8 mouse cellular contexts compared by ENCODE assay signal in the genomic region with DNA sequence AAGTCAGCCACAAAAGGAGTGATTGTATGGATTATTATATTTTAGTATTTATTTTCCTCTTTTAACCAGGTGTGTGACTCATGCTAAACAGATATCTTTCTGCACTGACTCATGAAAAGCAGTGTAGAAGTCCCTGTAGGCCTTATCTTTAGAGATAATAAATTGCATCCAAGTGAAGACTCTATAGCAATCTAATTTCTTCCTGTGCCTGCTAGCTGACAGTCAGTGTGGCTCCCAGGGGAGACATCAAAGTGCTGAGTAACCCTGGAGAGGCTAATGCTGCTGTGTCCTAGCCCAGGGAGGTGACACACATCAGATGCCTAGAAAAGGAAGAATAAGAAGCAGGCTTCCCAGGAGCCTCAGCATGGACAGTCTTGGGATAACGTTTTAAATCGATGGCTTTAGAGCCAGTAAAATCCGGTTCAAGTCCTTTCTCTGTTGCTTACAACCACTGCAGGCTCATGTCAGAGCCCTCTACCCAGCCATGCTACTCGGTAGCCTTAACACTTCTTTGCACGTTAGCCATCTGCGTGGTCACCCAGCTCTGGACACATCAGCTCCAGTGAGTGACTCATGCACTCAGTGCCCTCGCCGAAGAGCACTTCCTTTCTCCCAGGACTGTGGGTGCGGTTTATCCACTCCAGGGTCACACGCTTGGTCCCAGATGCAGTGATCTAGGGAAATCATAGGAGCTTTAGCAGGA. TPM values are rescaled to one million over a fixed set of nuclear protein-coding genes. Genes with fewer than 3 reads are reported as not detected.
DNase-seq lines count a peak whose midpoint lies in the region; ATAC-seq lines count a peak whose summit lies in the region.
"Had no signal": no experiment of that assay in that cellular context is flagged by ENCODE, and none has a peak within 500 bp of the region (broad histone marks: within the 10 kb centered on the region; RNA-seq: fewer than 3 reads in every experiment).

No protein-coding gene starts in this region.

- no peaks in the 10 kb centered on the region for H3K4me1 ChIP-seq in neural tube, embryonic 12.5 days

- ATAC-seq in neural tube, embryonic 12.5 days (ENCODE audit: low FRiP score, low read depth): peak; percentile 68; the same call in 1 of the 2 replicates
- peak; percentile 86 for ATAC-seq in megakaryocyte, adult 5-6 weeks (ENCODE audit: poor library complexity, severe bottlenecking)

- H3K36me3 ChIP-seq in neural tube, embryonic 12.5 days: no peaks in the 10 kb centered on the region

- H3K4me3 ChIP-seq in neural tube, embryonic 12.5 days: no peak overlapping the region

- no peak overlapping the region for H3K9ac ChIP-seq in neural tube, embryonic 12.5 days

- no peak overlapping the region for H3K4me2 ChIP-seq in neural tube, embryonic 12.5 days (replicated peaks)

- H3K9me3 ChIP-seq in neural tube, embryonic 12.5 days: no peaks in the 10 kb centered on the region

- 83% methylated on average over 10 of the region's 10 CpGs for WGBS in neural tube, embryonic 12.5 days

- no peaks in the 10 kb centered on the region for H3K27me3 ChIP-seq in neural tube, embryonic 12.5 days (replicated peaks)

- no peak for DNase-seq in neural tube, embryonic 10.5 days (ENCODE audit: extremely low spot score, low spot score)
- peak; percentile 29 for DNase-seq in brain, adult 2 months (ENCODE audit: low read depth, low spot score)
- DNase-seq in thymus, postnatal 36 days: no peak
- DNase-seq in layer of hippocampus, postnatal 10 days (ENCODE audit: low spot score in 2 of 2): no peak
- DNase-seq in right cerebral cortex, adult 18-20 months: no peak
- DNase-seq: cerebellum, postnatal 36 days had no signal

- H3K27ac ChIP-seq in neural tube, embryonic 12.5 days: no peak overlapping the region

RNA-seq across cellular contexts. Expression of a gene that starts 35.9 kb away (rescaled TPM):
- 41.9 and 44.4 TPM in 2 replicates for polyA plus RNA-seq in neural tube, embryonic 12.5 days (2016; fragmentation: Nextera tagmentation; extraction: Ambion mirVana)
- total RNA-seq in megakaryocyte, adult 5-6 weeks (2015): 50.0 and 55.9 TPM in 2 replicates
- 40.3 and 41.6 TPM in 2 replicates for total RNA-seq in megakaryocyte, adult 5-6 weeks (2017)
- total RNA-seq in layer of hippocampus, postnatal 10 days (2021): 10 to 100 TPM; 17.6 to 20.2 TPM
